ENCODE assay signal across 25 mouse cellular contexts in the genomic region with DNA sequence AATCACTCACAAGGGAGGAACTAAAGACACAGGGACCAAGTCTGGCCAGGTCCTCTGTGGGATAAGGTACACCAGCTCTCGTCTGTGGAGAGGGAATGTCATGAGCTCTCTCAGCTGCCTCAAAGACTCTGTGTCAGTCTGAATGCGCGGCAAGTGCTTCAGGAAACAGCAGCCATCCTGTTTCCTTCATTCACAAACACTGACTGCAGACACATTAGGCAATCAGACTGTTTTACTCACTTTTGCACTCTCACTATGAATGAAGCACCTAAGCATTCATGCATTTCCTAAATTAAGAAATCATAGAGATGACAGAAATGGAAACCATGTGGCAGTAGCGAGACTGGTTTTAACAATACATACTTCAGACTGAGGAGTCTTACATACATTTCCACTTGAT. TPM values are rescaled to one million over a fixed set of nuclear protein-coding genes. Genes with fewer than 3 reads are reported as not detected.
A peak's percentile ranks its signal among the peaks of the same experiment; 100 is the strongest.
DNase-seq lines count a peak whose midpoint lies in the region; ATAC-seq and TF ChIP-seq lines count a peak whose summit lies in the region.
"Had no signal": no experiment of that assay in that cellular context is flagged by ENCODE, and none has a peak within 500 bp of the region (broad histone marks: within the 10 kb centered on the region; RNA-seq: fewer than 3 reads in every experiment).

No protein-coding gene starts in this region.

- H3K27ac ChIP-seq in heart, postnatal 0 days (ENCODE audit: low read depth): no peak overlapping the region
- no peak overlapping the region for H3K27ac ChIP-seq in heart, embryonic 11.5 days (ENCODE audit: low read depth, low read length)
- no peak overlapping the region; the same call in 1 of the 2 replicates for H3K27ac ChIP-seq in stomach, embryonic 14.5 days (ENCODE audit: low read length)
- H3K27ac ChIP-seq in stomach, postnatal 0 days (replicated peaks): no peak overlapping the region
- H3K27ac ChIP-seq in liver, embryonic 15.5 days (replicated peaks): peak overlapping the region; percentile 49
- H3K27ac ChIP-seq: embryonic facial prominence, embryonic 12.5 days; hindbrain, embryonic 12.5 days; limb, embryonic 12.5 days; midbrain, embryonic 13.5 days had no signal

- no peaks in the 10 kb centered on the region for H3K9me3 ChIP-seq in heart, postnatal 0 days (replicated peaks; ENCODE audit: control insufficient read depth, low read length)
- no peaks in the 10 kb centered on the region for H3K9me3 ChIP-seq in heart, embryonic 11.5 days (replicated peaks; ENCODE audit: control insufficient read depth, low read length)
- H3K9me3 ChIP-seq in stomach, embryonic 14.5 days (ENCODE audit: control insufficient read depth, low read depth, low read length): no peaks in the 10 kb centered on the region
- H3K9me3 ChIP-seq in stomach, postnatal 0 days (ENCODE audit: control insufficient read depth, low read length): no peaks in the 10 kb centered on the region
- no peaks in the 10 kb centered on the region for H3K9me3 ChIP-seq in liver, embryonic 15.5 days (replicated peaks)
- H3K9me3 ChIP-seq: embryonic facial prominence, embryonic 12.5 days; G1E; heart, embryonic 10.5 days; hindbrain, embryonic 12.5 days; limb, embryonic 12.5 days; midbrain, embryonic 13.5 days had no signal

- TF ChIP-seq EP300 in heart, postnatal 0 days (IDR thresholded peaks at IDR 0.05; ENCODE audit: low read depth): no peak
- TF ChIP-seq EP300 in stomach, postnatal 0 days (optimal IDR thresholded peaks at IDR 0.05): no peak

- peak; percentile 20 for DNase-seq in heart, postnatal 0 days (ENCODE audit: low spot score)
- DNase-seq in stomach, postnatal 0 days (ENCODE audit: low spot score): no peak
- no peak for DNase-seq in kidney, adult 8-10 months
- DNase-seq in layer of hippocampus, adult 9-10 months (ENCODE audit: low spot score): no peak
- DNase-seq: adrenal gland, adult 8-10 months; cerebellum, adult 18-20 months; cerebellum, postnatal 14 days; forebrain, postnatal 0 days; gastrocnemius, postnatal 36 days; heart, postnatal 10 days; kidney, adult 2 months; kidney, postnatal 14 days; lung, adult 18-20 months; lung, postnatal 10 days; thymus, adult 18-20 months; thymus, postnatal 4 days had no signal

- ATAC-seq in heart, postnatal 0 days (ENCODE audit: insufficient read depth, low read depth): no peak
- no peak for ATAC-seq in heart, embryonic 11.5 days (replicated peaks; ENCODE audit: insufficient number of reproducible peaks, low FRiP score, low TSS enrichment)
- ATAC-seq in stomach, embryonic 14.5 days (ENCODE audit: insufficient number of reproducible peaks, insufficient read depth, low FRiP score, low read depth): 0 out of 2 replicates have a peak, but pooled peaks have one; percentile 42
- no peak for ATAC-seq in stomach, postnatal 0 days (ENCODE audit: low FRiP score, low TSS enrichment)
- ATAC-seq in liver, embryonic 15.5 days (ENCODE audit: insufficient read depth): no peak
- ATAC-seq: midbrain, embryonic 13.5 days had no signal

- H3K27me3 ChIP-seq in heart, postnatal 0 days (ENCODE audit: control insufficient read depth, insufficient read depth, low read length): no peaks in the 10 kb centered on the region
- no peaks in the 10 kb centered on the region for H3K27me3 ChIP-seq in heart, embryonic 11.5 days (ENCODE audit: control insufficient read depth, insufficient read depth, low read length)
- H3K27me3 ChIP-seq in stomach, embryonic 14.5 days (ENCODE audit: control insufficient read depth, insufficient read depth, low read length): no peaks in the 10 kb centered on the region
- no peaks in the 10 kb centered on the region for H3K27me3 ChIP-seq in stomach, postnatal 0 days (ENCODE audit: control insufficient read depth, insufficient read depth, low read length)
- H3K27me3 ChIP-seq in liver, embryonic 15.5 days: no peaks in the 10 kb centered on the region
- H3K27me3 ChIP-seq: embryonic facial prominence, embryonic 12.5 days; hindbrain, embryonic 12.5 days; limb, embryonic 12.5 days; midbrain, embryonic 13.5 days had no signal

- no peak overlapping the region for H3K4me2 ChIP-seq in heart, postnatal 0 days (ENCODE audit: low read depth, low read length)
- H3K4me2 ChIP-seq in heart, embryonic 11.5 days: no peak overlapping the region
- no peak overlapping the region for H3K4me2 ChIP-seq in stomach, embryonic 14.5 days (replicated peaks; ENCODE audit: low read depth, low read length)
- H3K4me2 ChIP-seq in stomach, postnatal 0 days (replicated peaks; ENCODE audit: low read depth): no peak overlapping the region
- no peak overlapping the region for H3K4me2 ChIP-seq in liver, embryonic 15.5 days
- H3K4me2 ChIP-seq: embryonic facial prominence, embryonic 12.5 days; hindbrain, embryonic 12.5 days; limb, embryonic 12.5 days; midbrain, embryonic 13.5 days had no signal

- H3K4me1 ChIP-seq in heart, postnatal 0 days (ENCODE audit: control insufficient read depth, insufficient read depth): peaks cover 15% of the 10 kb centered on the region
- H3K4me1 ChIP-seq in heart, embryonic 11.5 days (ENCODE audit: control insufficient read depth, insufficient read depth, low read length): peaks cover 21% of the 10 kb centered on the region
- H3K4me1 ChIP-seq in stomach, embryonic 14.5 days (ENCODE audit: control insufficient read depth, insufficient read depth, low read length): peaks cover 12% of the 10 kb centered on the region
- H3K4me1 ChIP-seq in stomach, postnatal 0 days (replicated peaks; ENCODE audit: control insufficient read depth, insufficient read depth): no peaks in the 10 kb centered on the region
- H3K4me1 ChIP-seq in liver, embryonic 15.5 days (replicated peaks): peaks cover 85% of the 10 kb centered on the region
- H3K4me1 ChIP-seq: embryonic facial prominence, embryonic 12.5 days; hindbrain, embryonic 12.5 days; limb, embryonic 12.5 days; midbrain, embryonic 13.5 days had no signal

- no peak overlapping the region for H3K4me3 ChIP-seq in heart, postnatal 0 days (ENCODE audit: low read depth, low read length)
- H3K4me3 ChIP-seq in heart, embryonic 11.5 days (ENCODE audit: low read depth, low read length): no peak overlapping the region
- H3K4me3 ChIP-seq in stomach, embryonic 14.5 days (ENCODE audit: low read depth, low read length): no peak overlapping the region
- H3K4me3 ChIP-seq in stomach, postnatal 0 days (ENCODE audit: low read depth, low read length): no peak overlapping the region
- no peak overlapping the region for H3K4me3 ChIP-seq in liver, embryonic 15.5 days (replicated peaks)
- H3K4me3 ChIP-seq: embryonic facial prominence, embryonic 12.5 days; heart, embryonic 10.5 days; hindbrain, embryonic 12.5 days; limb, embryonic 12.5 days; midbrain, embryonic 13.5 days had no signal

- no peak overlapping the region for H3K9ac ChIP-seq in heart, postnatal 0 days (replicated peaks; ENCODE audit: low read depth, low read length)
- no peak overlapping the region for H3K9ac ChIP-seq in heart, embryonic 11.5 days (ENCODE audit: low read depth, low read length)
- H3K9ac ChIP-seq in stomach, embryonic 14.5 days (replicated peaks; ENCODE audit: low read depth, low read length): no peak overlapping the region
- H3K9ac ChIP-seq in stomach, postnatal 0 days (ENCODE audit: low read length): no peak overlapping the region
- no peak overlapping the region for H3K9ac ChIP-seq in liver, embryonic 15.5 days
- H3K9ac ChIP-seq: embryonic facial prominence, embryonic 12.5 days; forebrain, postnatal 0 days; hindbrain, embryonic 12.5 days; limb, embryonic 12.5 days; midbrain, embryonic 13.5 days had no signal

- WGBS in heart, postnatal 0 days: 53% methylated on average over 4 of the region's 4 CpGs
- 70% methylated on average over 4 of the region's 4 CpGs for WGBS in heart, embryonic 11.5 days (ENCODE audit: insufficient replicate concordance)
- WGBS in stomach, embryonic 14.5 days: 41% methylated on average over 4 of the region's 4 CpGs
- 45% methylated on average over 4 of the region's 4 CpGs for WGBS in stomach, postnatal 0 days
- 51% methylated on average over 4 of the region's 4 CpGs for WGBS in liver, embryonic 15.5 days (ENCODE audit: insufficient replicate concordance)

- H3K36me3 ChIP-seq in heart, postnatal 0 days (replicated peaks; ENCODE audit: control insufficient read depth, insufficient read depth, low read length): peaks cover 48% of the 10 kb centered on the region
- peaks cover 29% of the 10 kb centered on the region for H3K36me3 ChIP-seq in heart, embryonic 11.5 days (ENCODE audit: control insufficient read depth, insufficient read depth, low read length)
- peaks cover 43% of the 10 kb centered on the region for H3K36me3 ChIP-seq in stomach, embryonic 14.5 days (ENCODE audit: control insufficient read depth, insufficient read depth, low read length)
- peaks cover 22% of the 10 kb centered on the region for H3K36me3 ChIP-seq in stomach, postnatal 0 days (ENCODE audit: control insufficient read depth, insufficient read depth, low read length)
- peaks cover 62% of the 10 kb centered on the region for H3K36me3 ChIP-seq in liver, embryonic 15.5 days (replicated peaks)

- TF ChIP-seq CTCF in heart, postnatal 0 days (IDR thresholded peaks at IDR 0.05; ENCODE audit: low read depth): no peak
- TF ChIP-seq CTCF in stomach, postnatal 0 days (IDR thresholded peaks at IDR 0.05; ENCODE audit: low read depth): no peak

RNA-seq across cellular contexts. Expression of a gene that starts 25.3 kb away (rescaled TPM):
- total RNA-seq in heart, postnatal 0 days (2014; rRNA removed; ENCODE audit: low replicate concordance): 3.9 and 10.2 TPM in 2 replicates
- polyA plus RNA-seq in heart, postnatal 0 days (2015; fragmentation: Nextera tagmentation; extraction: Ambion mirVana): 7.7 and 8.3 TPM in 2 replicates
- 19.8 and 22.6 TPM in 2 replicates for polyA plus RNA-seq in heart, embryonic 11.5 days (2014; fragmentation: Nextera tagmentation; extraction: Ambion mirVana)
- polyA plus RNA-seq in stomach, embryonic 14.5 days (2014; fragmentation: Nextera tagmentation; extraction: Ambion mirVana): 41.8 and 42.0 TPM in 2 replicates
- polyA plus RNA-seq in stomach, postnatal 0 days (2015; fragmentation: Nextera tagmentation; extraction: Ambion mirVana): 22.1 and 22.8 TPM in 2 replicates
- polyA plus RNA-seq in liver, embryonic 15.5 days (2015; fragmentation: Nextera tagmentation; extraction: Ambion mirVana): 9.0 and 9.5 TPM in 2 replicates
